Mouse (Mus musculus) MN1 (cell line): ENCODE measurements around the gene Oas2.

ENCODE experiments used
- DNase-seq: peaks from one replicate; pipeline ENCODE4 v3.0.0-alpha.2; 2016; ENCODE audit warnings: low spot score

Oas2 gene

GRCm38 (mm10) chr5:120732740-120733139, 16.9 kb downstream of the Oas2 start:
- no peak for DNase-seq

- no peak for DNase-seq
These were observed 20.3 kb downstream of the Oas2 start for GRCm38 (mm10) chr5:120729319-120729718.

GRCm38 (mm10) chr5:120725811-120726455, 23.7 kb downstream of the Oas2 start:
- no peak for DNase-seq

GRCm38 (mm10) chr5:120721005-120721404, 28.6 kb downstream of the Oas2 start:
- no peak for DNase-seq

GRCm38 (mm10) chr5:120718600-120719378, 30.9 kb downstream of the Oas2 start:
- no peak for DNase-seq

GRCm38 (mm10) chr5:120717136-120717535, 32.5 kb downstream of the Oas2 start:
- DNase-seq: no peak

- peak; percentile 88 for DNase-seq
These were observed 35.3 kb downstream of the Oas2 start for GRCm38 (mm10) chr5:120714314-120714713.

GRCm38 (mm10) chr5:120712721-120713120, 36.9 kb downstream of the Oas2 start:
- DNase-seq: no peak

- no peak for DNase-seq
These were observed 37.8 kb downstream of the Oas2 start, which contains the start of gene Dtx1 for GRCm38 (mm10) chr5:120711827-120712226. Gene Dtx1 (minus strand): TSS chr5:120711927.

- peak; percentile 72 for DNase-seq
These were observed 38.2 kb downstream of the Oas2 start for GRCm38 (mm10) chr5:120711416-120711815.

- no peak for DNase-seq
These were observed 38.8 kb downstream of the Oas2 start for GRCm38 (mm10) chr5:120710826-120711248.

- DNase-seq: no peak
These were observed 39.4 kb downstream of the Oas2 start for GRCm38 (mm10) chr5:120710161-120710825.

- DNase-seq: no peak
These were observed 42.7 kb downstream of the Oas2 start for GRCm38 (mm10) chr5:120706976-120707375.

- DNase-seq: no peak
These were observed 43.1 kb downstream of the Oas2 start for GRCm38 (mm10) chr5:120706541-120706940.

GRCm38 (mm10) chr5:120704421-120704820, 45.2 kb downstream of the Oas2 start:
- DNase-seq: peak; percentile 56

GRCm38 (mm10) chr5:120703660-120704059, 46.0 kb downstream of the Oas2 start:
- no peak for DNase-seq

- no peak for DNase-seq
These were observed 46.7 kb downstream of the Oas2 start for GRCm38 (mm10) chr5:120702969-120703368.

GRCm38 (mm10) chr5:120702421-120702820, 47.2 kb downstream of the Oas2 start:
- DNase-seq: no peak

- peak; percentile 56 for DNase-seq
These were observed 48.5 kb downstream of the Oas2 start for GRCm38 (mm10) chr5:120700996-120701790.

- DNase-seq: peak; percentile 86
These were observed 50.8 kb downstream of the Oas2 start for GRCm38 (mm10) chr5:120698801-120699391.

GRCm38 (mm10) chr5:120698181-120698580, 51.5 kb downstream of the Oas2 start:
- peak; percentile 44 for DNase-seq

GRCm38 (mm10) chr5:120696865-120697264, 52.8 kb downstream of the Oas2 start:
- no peak for DNase-seq
